25 mouse cellular contexts compared by ENCODE assay signal in the genomic region with DNA sequence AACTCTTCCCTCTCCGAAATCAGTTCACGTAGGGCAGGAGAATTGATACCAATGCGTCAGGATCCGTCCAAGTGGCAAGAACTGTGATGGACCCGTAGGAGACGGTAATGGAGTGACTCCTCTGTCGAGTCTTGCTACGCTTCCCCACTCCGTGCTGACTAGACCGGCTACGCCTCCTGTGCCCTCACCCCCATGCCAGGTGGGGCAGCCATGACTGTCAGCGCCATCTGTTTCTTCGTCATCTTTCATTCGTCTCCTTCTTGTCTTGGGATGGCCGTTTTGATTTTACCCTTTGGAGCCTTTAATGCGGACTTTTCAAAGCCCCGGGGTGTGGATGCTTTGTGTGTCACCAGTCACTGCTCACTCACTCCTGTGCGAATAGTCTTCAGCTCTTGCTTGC. TPM values are rescaled to one million over a fixed set of nuclear protein-coding genes. Genes with fewer than 3 reads are reported as not detected.
A peak's percentile ranks its signal among the peaks of the same experiment; 100 is the strongest.
DNase-seq lines count a peak whose midpoint lies in the region; ATAC-seq and TF ChIP-seq lines count a peak whose summit lies in the region.
"Had no signal": no experiment of that assay in that cellular context is flagged by ENCODE, and none has a peak within 500 bp of the region (broad histone marks: within the 10 kb centered on the region; RNA-seq: fewer than 3 reads in every experiment).

No protein-coding gene starts in this region.

- H3K9ac ChIP-seq in hindbrain, embryonic 13.5 days: 0 out of 2 replicates have a peak overlapping the region, but pooled peaks have one; percentile 29
- H3K9ac ChIP-seq in hindbrain, postnatal 0 days (replicated peaks; ENCODE audit: low read length): no peak overlapping the region
- peak overlapping the region; percentile 4; the same call in 1 of the 2 replicates for H3K9ac ChIP-seq in embryonic facial prominence, embryonic 13.5 days
- no peak overlapping the region for H3K9ac ChIP-seq in embryonic facial prominence, embryonic 15.5 days
- no peak overlapping the region for H3K9ac ChIP-seq in limb, embryonic 14.5 days (ENCODE audit: low read depth, low read length, severe bottlenecking)
- H3K9ac ChIP-seq in intestine, postnatal 0 days (ENCODE audit: low read depth, low read length): no peak overlapping the region
- H3K9ac ChIP-seq: forebrain, embryonic 13.5 days; liver, embryonic 14.5 days; lung, embryonic 14.5 days had no signal

- no peaks in the 10 kb centered on the region for H3K36me3 ChIP-seq in hindbrain, embryonic 13.5 days
- no peaks in the 10 kb centered on the region for H3K36me3 ChIP-seq in hindbrain, postnatal 0 days (ENCODE audit: insufficient read depth, low read length)
- H3K36me3 ChIP-seq in embryonic facial prominence, embryonic 13.5 days: no peaks in the 10 kb centered on the region
- no peaks in the 10 kb centered on the region for H3K36me3 ChIP-seq in embryonic facial prominence, embryonic 15.5 days
- no peaks in the 10 kb centered on the region; the same call in 1 of the 2 replicates for H3K36me3 ChIP-seq in limb, embryonic 14.5 days (ENCODE audit: control insufficient read depth, insufficient read depth, low read length)
- H3K36me3 ChIP-seq in intestine, postnatal 0 days (ENCODE audit: control insufficient read depth, insufficient read depth): no peaks in the 10 kb centered on the region
- H3K36me3 ChIP-seq: hindbrain, embryonic 10.5 days had no signal

- H3K27me3 ChIP-seq in hindbrain, embryonic 13.5 days: no peaks in the 10 kb centered on the region
- no peaks in the 10 kb centered on the region for H3K27me3 ChIP-seq in hindbrain, postnatal 0 days (ENCODE audit: insufficient read depth, low read length)
- H3K27me3 ChIP-seq in embryonic facial prominence, embryonic 13.5 days: no peaks in the 10 kb centered on the region
- no peaks in the 10 kb centered on the region for H3K27me3 ChIP-seq in embryonic facial prominence, embryonic 15.5 days
- no peaks in the 10 kb centered on the region for H3K27me3 ChIP-seq in limb, embryonic 14.5 days (ENCODE audit: control insufficient read depth, insufficient read depth, low read length)
- H3K27me3 ChIP-seq in intestine, postnatal 0 days (replicated peaks; ENCODE audit: control insufficient read depth, insufficient read depth, low read length): no peaks in the 10 kb centered on the region
- H3K27me3 ChIP-seq: forebrain, embryonic 13.5 days had no signal

- no peak overlapping the region for H3K27ac ChIP-seq in hindbrain, embryonic 13.5 days
- no peak overlapping the region for H3K27ac ChIP-seq in hindbrain, postnatal 0 days
- peak overlapping the region; percentile 63 for H3K27ac ChIP-seq in embryonic facial prominence, embryonic 13.5 days
- peak overlapping the region; percentile 61 for H3K27ac ChIP-seq in embryonic facial prominence, embryonic 15.5 days (replicated peaks)
- H3K27ac ChIP-seq in limb, embryonic 14.5 days (replicated peaks; ENCODE audit: low read depth, low read length): peak overlapping the region; percentile 21
- no peak overlapping the region for H3K27ac ChIP-seq in intestine, postnatal 0 days (ENCODE audit: low read depth, low read length)
- H3K27ac ChIP-seq: forebrain, embryonic 13.5 days; hindbrain, embryonic 10.5 days; kidney, postnatal 0 days; left cerebral cortex, adult 2 months; liver, embryonic 14.5 days had no signal

- H3K9me3 ChIP-seq in hindbrain, embryonic 13.5 days: no peaks in the 10 kb centered on the region
- H3K9me3 ChIP-seq in hindbrain, postnatal 0 days (ENCODE audit: low read length): no peaks in the 10 kb centered on the region
- H3K9me3 ChIP-seq in embryonic facial prominence, embryonic 13.5 days: no peaks in the 10 kb centered on the region
- H3K9me3 ChIP-seq in embryonic facial prominence, embryonic 15.5 days (replicated peaks): no peaks in the 10 kb centered on the region
- H3K9me3 ChIP-seq in limb, embryonic 14.5 days (ENCODE audit: control insufficient read depth, low read length): no peaks in the 10 kb centered on the region
- H3K9me3 ChIP-seq in intestine, postnatal 0 days (ENCODE audit: control insufficient read depth): no peaks in the 10 kb centered on the region
- H3K9me3 ChIP-seq: forebrain, embryonic 13.5 days; hindbrain, embryonic 10.5 days had no signal

- WGBS in hindbrain, embryonic 13.5 days: 91% methylated on average over 18 of the region's 18 CpGs
- 80% methylated on average over 18 of the region's 18 CpGs for WGBS in hindbrain, postnatal 0 days
- 63% methylated on average over 18 of the region's 18 CpGs for WGBS in embryonic facial prominence, embryonic 13.5 days
- WGBS in embryonic facial prominence, embryonic 15.5 days: 61% methylated on average over 18 of the region's 18 CpGs
- 79% methylated on average over 18 of the region's 18 CpGs for WGBS in limb, embryonic 14.5 days
- 95% methylated on average over 18 of the region's 18 CpGs for WGBS in intestine, postnatal 0 days

- no peak for TF ChIP-seq CTCF in hindbrain, postnatal 0 days (IDR thresholded peaks at IDR 0.05; ENCODE audit: low read depth)
- TF ChIP-seq CTCF in intestine, postnatal 0 days (IDR thresholded peaks at IDR 0.05; ENCODE audit: low read depth): no peak

- H3K4me2 ChIP-seq in hindbrain, embryonic 13.5 days: no peak overlapping the region
- H3K4me2 ChIP-seq in hindbrain, postnatal 0 days (ENCODE audit: low read depth, low read length): no peak overlapping the region
- peak overlapping the region; percentile 19 for H3K4me2 ChIP-seq in embryonic facial prominence, embryonic 13.5 days
- H3K4me2 ChIP-seq in embryonic facial prominence, embryonic 15.5 days (replicated peaks): 0 out of 2 replicates have a peak overlapping the region, but pooled peaks have one; percentile 17
- H3K4me2 ChIP-seq in limb, embryonic 14.5 days (replicated peaks; ENCODE audit: low read depth, low read length, severe bottlenecking): 0 out of 2 replicates have a peak overlapping the region, but pooled peaks have one; percentile 15
- no peak overlapping the region for H3K4me2 ChIP-seq in intestine, postnatal 0 days (replicated peaks; ENCODE audit: low read depth)
- H3K4me2 ChIP-seq: forebrain, embryonic 13.5 days; lung, embryonic 14.5 days had no signal

- DNase-seq in hindbrain, postnatal 0 days (ENCODE audit: low spot score): no peak
- DNase-seq in limb, embryonic 14.5 days (ENCODE audit: low spot score): no peak
- DNase-seq in liver: no peak
- DNase-seq: adrenal gland, postnatal 10 days; cerebellum, adult 8-10 months; cerebellum, postnatal 36 days; embryo, embryonic 11 days; gastrocnemius, postnatal 10 days; kidney, adult 11 months; layer of hippocampus, adult 9-11 months; lung, postnatal 4 days; right cerebral cortex, postnatal 4 days; thymus, adult 2 months; thymus, postnatal 4 days had no signal

- TF ChIP-seq POLR2A in limb, embryonic 14.5 days (IDR thresholded peaks at IDR 0.05; ENCODE audit: borderline replicate concordance, extremely low read depth, insufficient read depth, insufficient read length): no peak

- no peak for ATAC-seq in hindbrain, embryonic 13.5 days (ENCODE audit: low FRiP score)
- ATAC-seq in hindbrain, postnatal 0 days: no peak
- ATAC-seq in embryonic facial prominence, embryonic 13.5 days (ENCODE audit: insufficient number of reproducible peaks, insufficient read depth, low FRiP score, low TSS enrichment, low read depth): no peak
- ATAC-seq in embryonic facial prominence, embryonic 15.5 days (ENCODE audit: insufficient number of reproducible peaks, low FRiP score, low TSS enrichment, low read depth): no peak
- ATAC-seq in limb, embryonic 14.5 days (ENCODE audit: low FRiP score, low read depth): no peak
- ATAC-seq in intestine, postnatal 0 days: no peak
- ATAC-seq: forebrain, embryonic 13.5 days; midbrain, embryonic 16.5 days had no signal

- H3K4me1 ChIP-seq in hindbrain, embryonic 13.5 days (replicated peaks): peaks cover 30% of the 10 kb centered on the region
- H3K4me1 ChIP-seq in hindbrain, postnatal 0 days (ENCODE audit: insufficient read depth, low read length): no peaks in the 10 kb centered on the region
- peaks cover 68% of the 10 kb centered on the region for H3K4me1 ChIP-seq in embryonic facial prominence, embryonic 13.5 days
- H3K4me1 ChIP-seq in embryonic facial prominence, embryonic 15.5 days: peaks cover 55% of the 10 kb centered on the region
- peaks cover 65% of the 10 kb centered on the region for H3K4me1 ChIP-seq in limb, embryonic 14.5 days (ENCODE audit: control insufficient read depth, insufficient read depth, low read length)
- no peaks in the 10 kb centered on the region for H3K4me1 ChIP-seq in intestine, postnatal 0 days (replicated peaks; ENCODE audit: control insufficient read depth, insufficient read depth, low read length)

- H3K4me3 ChIP-seq in hindbrain, embryonic 13.5 days: no peak overlapping the region
- H3K4me3 ChIP-seq in hindbrain, postnatal 0 days (ENCODE audit: low read length): no peak overlapping the region
- no peak overlapping the region for H3K4me3 ChIP-seq in embryonic facial prominence, embryonic 13.5 days
- H3K4me3 ChIP-seq in embryonic facial prominence, embryonic 15.5 days (replicated peaks): no peak overlapping the region
- no peak overlapping the region for H3K4me3 ChIP-seq in limb, embryonic 14.5 days (replicated peaks; ENCODE audit: low read length)
- H3K4me3 ChIP-seq in intestine, postnatal 0 days (ENCODE audit: low read depth, low read length): no peak overlapping the region
- H3K4me3 ChIP-seq: forebrain, embryonic 13.5 days; hindbrain, embryonic 10.5 days; left cerebral cortex, adult 2 months had no signal

RNA-seq across cellular contexts. Expression of gene Disp1, which starts 26.6 kb away (rescaled TPM):
- 8.5 and 9.7 TPM in 2 replicates for polyA plus RNA-seq in hindbrain, embryonic 13.5 days (2015; fragmentation: Nextera tagmentation; extraction: Ambion mirVana)
- 8.2 and 15.3 TPM in 2 replicates for total RNA-seq in hindbrain, postnatal 0 days (2014; rRNA removed)
- polyA plus RNA-seq in hindbrain, postnatal 0 days (2015; fragmentation: Nextera tagmentation; extraction: Ambion mirVana): 7.4 and 7.9 TPM in 2 replicates
- 17.2 and 20.4 TPM in 2 replicates for polyA plus RNA-seq in embryonic facial prominence, embryonic 13.5 days (2015; fragmentation: Nextera tagmentation; extraction: Ambion mirVana)
- 17.8 and 18.3 TPM in 2 replicates for polyA plus RNA-seq in embryonic facial prominence, embryonic 15.5 days (2015; fragmentation: Nextera tagmentation; extraction: Ambion mirVana)
- polyA plus RNA-seq in limb, embryonic 14.5 days (2012; rRNA removed): 47.3 and 62.7 TPM in 2 replicates
- polyA plus RNA-seq in limb, embryonic 14.5 days (2014; fragmentation: Nextera tagmentation; extraction: Ambion mirVana): 34.7 and 37.9 TPM in 2 replicates
- 4.5 and 5.5 TPM in 2 replicates for polyA plus RNA-seq in intestine, postnatal 0 days (2015; fragmentation: Nextera tagmentation; extraction: Ambion mirVana)

Comparison
In these comparisons a context has a peak if more than half of its experiments do, and no peak if none do; other contexts are left out.
1. H3K9ac ChIP-seq: peak in hindbrain, embryonic 13.5 days (single experiment) and embryonic facial prominence, embryonic 13.5 days (single experiment); none in hindbrain, postnatal 0 days (single experiment), embryonic facial prominence, embryonic 15.5 days (single experiment), limb, embryonic 14.5 days (single experiment) and intestine, postnatal 0 days (single experiment).
2. H3K27ac ChIP-seq: peak in embryonic facial prominence, embryonic 13.5 days (single experiment), embryonic facial prominence, embryonic 15.5 days (single experiment) and limb, embryonic 14.5 days (single experiment); none in hindbrain, embryonic 13.5 days (single experiment), hindbrain, postnatal 0 days (single experiment) and intestine, postnatal 0 days (single experiment).
3. H3K4me2 ChIP-seq: peak in embryonic facial prominence, embryonic 13.5 days (single experiment), embryonic facial prominence, embryonic 15.5 days (single experiment) and limb, embryonic 14.5 days (single experiment); none in hindbrain, embryonic 13.5 days (single experiment), hindbrain, postnatal 0 days (single experiment) and intestine, postnatal 0 days (single experiment).